Mouse (Mus musculus) midbrain, embryonic 11.5 days (tissue): ENCODE results near the gene Stac. TPM values are rescaled to one million over a fixed set of nuclear protein-coding genes. Genes with fewer than 3 reads are reported as not detected.

ENCODE experiments used
- ATAC-seq: fragments of 200-750 bp; cut with Nextera tagmentation; 2 replicates; pipeline ENCODE4 v1.8.0; 2017; ENCODE audit warnings: moderate TSS enrichment, moderate library complexity; ENCODE audit not compliant: low FRiP score
- DNase-seq: peaks from one replicate; pipeline ENCODE4 v3.0.0; 2015; ENCODE audit warnings: low spot score; ENCODE audit errors: missing footprints
- H3K27ac ChIP-seq: fragments of 300-500 bp; sonication (generic); 2 replicates; pipeline ENCODE4 v1.5.1; 2014; ENCODE audit warnings: low read depth, low read length
- H3K27me3 ChIP-seq: fragments of 300-500 bp; sonication (generic); 2 replicates; pipeline ENCODE4 v1.6.1; 2014; ENCODE audit warnings: mild to moderate bottlenecking, low read length, moderate library complexity, mixed read lengths; ENCODE audit not compliant: control insufficient read depth, insufficient read depth
- H3K36me3 ChIP-seq: fragments of 300-500 bp; sonication (generic); 2 replicates; pipeline ENCODE4 v1.6.1; 2014; ENCODE audit warnings: mild to moderate bottlenecking, low read length, moderate library complexity, mixed read lengths; ENCODE audit not compliant: control insufficient read depth, insufficient read depth
- H3K4me1 ChIP-seq: fragments of 300-500 bp; sonication (generic); 2 replicates; pipeline ENCODE4 v1.6.1; 2014; ENCODE audit warnings: low read length; ENCODE audit not compliant: control insufficient read depth, insufficient read depth
- H3K4me2 ChIP-seq: fragments of 300-500 bp; sonication (generic); 2 replicates; pipeline ENCODE4 v1.6.1; 2014; ENCODE audit warnings: mild to moderate bottlenecking, moderate library complexity
- H3K4me3 ChIP-seq: fragments of 300-500 bp; sonication (generic); 2 replicates; pipeline ENCODE4 v1.5.1; 2014; ENCODE audit warnings: low read depth, low read length
- H3K9ac ChIP-seq: fragments of 300-500 bp; sonication (generic); 2 replicates; pipeline ENCODE4 v1.6.1; 2014; ENCODE audit warnings: low read length
- H3K9me3 ChIP-seq: fragments of 300-500 bp; sonication (generic); 2 replicates; pipeline ENCODE4 v1.6.1; 2016; ENCODE audit warnings: low read length; ENCODE audit not compliant: control insufficient read depth
- WGBS: fragments of 180-500 bp; shearing (Covaris S2); extraction: QIAGEN DNeasy Blood & Tissue Kit; methylation state at CpG from one replicate; pipeline ENCODE4 v1.1.7; 2014; 5-methylcytosine and 5-hydroxymethylcytosine counted together
- polyA plus RNA-seq: library from polyadenylated mRNA; unstranded; fragments of >200 nt; fragmentation: Nextera tagmentation; extraction: Ambion mirVana; gene quantifications from 2 replicates; pipeline ENCODE4 v1.2.1, GENCODE M21; 2014

Stac gene
- polyA plus RNA-seq, 1 experiment from 2014 or later, result 0.34 TPM

GRCm38 (mm10) chr9:111542663-111543062 is 147.5 kb downstream of the Stac start:
- H3K9ac ChIP-seq, result no peak overlapping the region
- no peak overlapping the region for H3K4me2 ChIP-seq
- H3K36me3 ChIP-seq, result no peaks in the 10 kb centered on the region
- no peak for ATAC-seq
- H3K4me3 ChIP-seq, result no peak overlapping the region
- H3K27ac ChIP-seq, result no peak overlapping the region
- H3K4me1 ChIP-seq, result no peaks in the 10 kb centered on the region
- no peaks in the 10 kb centered on the region for H3K9me3 ChIP-seq
- WGBS, result 88% methylated on average over 6 of the region's 6 CpGs
- no peaks in the 10 kb centered on the region for H3K27me3 ChIP-seq
- no peak for DNase-seq

GRCm38 (mm10) chr9:111535445-111536064 is 154.6 kb downstream of the Stac start:
- Histone ChIP-seq H3K27ac (no peak overlapping the region), H3K4me2 (no peak overlapping the region), H3K9me3 (no peaks in the 10 kb centered on the region), H3K36me3 (no peaks in the 10 kb centered on the region), H3K4me3 (no peak overlapping the region), H3K27me3 (no peaks in the 10 kb centered on the region), H3K4me1 (no peaks in the 10 kb centered on the region), H3K9ac (no peak overlapping the region)
- 83% methylated on average over 8 of the region's 8 CpGs for WGBS
- ATAC-seq (no peak), DNase-seq (no peak)

- Histone ChIP-seq H3K9me3 (no peaks in the 10 kb centered on the region), H3K27ac (no peak overlapping the region), H3K4me2 (no peak overlapping the region), H3K9ac (no peak overlapping the region), H3K4me1 (no peaks in the 10 kb centered on the region), H3K36me3 (no peaks in the 10 kb centered on the region), H3K27me3 (no peaks in the 10 kb centered on the region), H3K4me3 (no peak overlapping the region)
- DNase-seq (no peak), ATAC-seq (no peak)
- WGBS, result 83% methylated on average over 7 of the region's 7 CpGs
These were observed 155.3 kb downstream of the Stac start for GRCm38 (mm10) chr9:111534744-111535423.

GRCm38 (mm10) chr9:111523871-111524270 is 166.3 kb downstream of the Stac start:
- Histone ChIP-seq H3K4me2 (no peak overlapping the region), H3K27me3 (no peaks in the 10 kb centered on the region), H3K9me3 (no peaks in the 10 kb centered on the region), H3K4me1 (no peaks in the 10 kb centered on the region), H3K9ac (no peak overlapping the region), H3K4me3 (no peak overlapping the region), H3K27ac (no peak overlapping the region), H3K36me3 (no peaks in the 10 kb centered on the region)
- DNase-seq (no peak), ATAC-seq (no peak)
- 87% methylated on average over 3 of the region's 3 CpGs for WGBS

GRCm38 (mm10) chr9:111523111-111523510 is 167.0 kb downstream of the Stac start:
- DNase-seq (no peak), ATAC-seq (no peak)
- Histone ChIP-seq H3K27me3 (no peaks in the 10 kb centered on the region), H3K4me2 (no peak overlapping the region), H3K27ac (no peak overlapping the region), H3K9ac (no peak overlapping the region), H3K9me3 (no peaks in the 10 kb centered on the region), H3K4me1 (no peaks in the 10 kb centered on the region), H3K36me3 (no peaks in the 10 kb centered on the region), H3K4me3 (no peak overlapping the region)
- WGBS, result 92% methylated on average over 11 of the region's 11 CpGs

GRCm38 (mm10) chr9:111522226-111522625 is 167.9 kb downstream of the Stac start:
- H3K27me3 ChIP-seq, result no peaks in the 10 kb centered on the region
- no peak overlapping the region for H3K27ac ChIP-seq
- H3K4me1 ChIP-seq, result no peaks in the 10 kb centered on the region
- H3K4me2 ChIP-seq, result no peak overlapping the region
- no peak overlapping the region for H3K4me3 ChIP-seq
- WGBS, result 92% methylated on average over 7 of the region's 7 CpGs
- no peaks in the 10 kb centered on the region for H3K9me3 ChIP-seq
- DNase-seq, result no peak
- H3K36me3 ChIP-seq, result no peaks in the 10 kb centered on the region
- ATAC-seq, result no peak
- no peak overlapping the region for H3K9ac ChIP-seq

GRCm38 (mm10) chr9:111515536-111515935 is 174.6 kb downstream of the Stac start:
- DNase-seq, result no peak
- no peaks in the 10 kb centered on the region for H3K4me1 ChIP-seq
- no peak overlapping the region for H3K27ac ChIP-seq
- H3K4me2 ChIP-seq, result no peak overlapping the region
- no peaks in the 10 kb centered on the region for H3K27me3 ChIP-seq
- H3K9me3 ChIP-seq, result no peaks in the 10 kb centered on the region
- no peak overlapping the region for H3K4me3 ChIP-seq
- no peak for ATAC-seq
- H3K36me3 ChIP-seq, result no peaks in the 10 kb centered on the region
- 88% methylated on average over 3 of the region's 3 CpGs for WGBS
- H3K9ac ChIP-seq, result no peak overlapping the region

GRCm38 (mm10) chr9:111514586-111515473 is 175.3 kb downstream of the Stac start:
- H3K4me1 ChIP-seq, result no peaks in the 10 kb centered on the region
- no peaks in the 10 kb centered on the region for H3K9me3 ChIP-seq
- H3K27ac ChIP-seq, result no peak overlapping the region
- ATAC-seq (no peak), DNase-seq (peak; percentile 26)
- H3K4me3 ChIP-seq, result no peak overlapping the region
- H3K4me2 ChIP-seq, result no peak overlapping the region
- 89% methylated on average over 15 of the region's 15 CpGs for WGBS
- H3K9ac ChIP-seq, result no peak overlapping the region
- H3K36me3 ChIP-seq, result no peaks in the 10 kb centered on the region
- no peaks in the 10 kb centered on the region for H3K27me3 ChIP-seq
